Mouse (Mus musculus) testis, adult 2 months (tissue): Measurements from ENCODE around the gene Dnah9. TPM values are rescaled to one million over a fixed set of nuclear protein-coding genes. Genes with fewer than 3 reads are reported as not detected.

Experiments used
- H3K27ac ChIP-seq: fragments of 200-500 bp; 2 replicates; pipeline ENCODE4 v1.5.1; 2012; ENCODE audit warnings: low read depth, low read length; ENCODE audit not compliant: control insufficient read depth, insufficient read depth
- H3K27me3 ChIP-seq: fragments of 200-500 bp; 2 replicates; pipeline ENCODE4 v1.6.1; 2012; ENCODE audit warnings: mild to moderate bottlenecking, low read length, moderate library complexity; ENCODE audit not compliant: control insufficient read depth, insufficient read depth
- H3K36me3 ChIP-seq: fragments of 200-500 bp; 2 replicates; pipeline ENCODE4 v1.6.1; 2012; ENCODE audit warnings: mild to moderate bottlenecking, low read length; ENCODE audit not compliant: control insufficient read depth, insufficient read depth
- H3K4me1 ChIP-seq: fragments of 200-500 bp; 2 replicates; pipeline ENCODE4 v1.6.1; 2012; ENCODE audit warnings: low read length; ENCODE audit not compliant: control insufficient read depth, insufficient read depth
- H3K4me3 ChIP-seq: fragments of 200-500 bp; 2 replicates; pipeline ENCODE4 v1.5.1; 2012; ENCODE audit warnings: low read depth, mild to moderate bottlenecking, low read length, moderate library complexity, mixed read lengths; ENCODE audit not compliant: control insufficient read depth
- CTCF ChIP-seq: fragments of 200-500 bp; IDR thresholded peaks from 2 replicates; pipeline ENCODE4 v1.5.1; 2012; ENCODE audit warnings: low read depth, mild to moderate bottlenecking, inconsistent platforms, low read length, moderate library complexity; ENCODE audit not compliant: control insufficient read depth, insufficient read depth, insufficient replicate concordance
- POLR2A ChIP-seq: fragments of 200-500 bp; IDR thresholded peaks from 2 replicates; pipeline ENCODE4 v1.6.1; 2012; ENCODE audit warnings: low read depth, mild to moderate bottlenecking, inconsistent platforms, low read length, moderate library complexity; ENCODE audit not compliant: control insufficient read depth
- polyA plus RNA-seq: library from polyadenylated mRNA; depleted of rRNA; stranded (reverse); fragments of >200 nt; gene quantifications from 2 replicates; pipeline ENCODE4 v1.2.3, GENCODE M21; 2012

Gene Dnah9
- polyA plus RNA-seq, 1 experiment = 1.6 TPM

- TF ChIP-seq CTCF (no peak), POLR2A (no peak)
- Histone ChIP-seq H3K27me3 (no peaks in the 10 kb centered on the region), H3K27ac (no peak overlapping the region), H3K36me3 (no peaks in the 10 kb centered on the region), H3K4me1 (no peaks in the 10 kb centered on the region), H3K4me3 (no peak overlapping the region)
These were observed 240.4 kb downstream of the Dnah9 start for GRCm38 (mm10) chr11:65927962-65928361.

- no peak for TF ChIP-seq POLR2A
- no peak for TF ChIP-seq CTCF
- H3K4me3 ChIP-seq = no peak overlapping the region
- H3K36me3 ChIP-seq = no peaks in the 10 kb centered on the region
- H3K4me1 ChIP-seq = no peaks in the 10 kb centered on the region
- no peak overlapping the region for H3K27ac ChIP-seq
- H3K27me3 ChIP-seq = no peaks in the 10 kb centered on the region
These were observed 249.7 kb downstream of the Dnah9 start for GRCm38 (mm10) chr11:65918480-65919236.

- Histone ChIP-seq H3K27me3 (no peaks in the 10 kb centered on the region), H3K27ac (no peak overlapping the region), H3K4me3 (no peak overlapping the region), H3K36me3 (no peaks in the 10 kb centered on the region), H3K4me1 (no peaks in the 10 kb centered on the region)
- no peak for TF ChIP-seq POLR2A
- no peak for TF ChIP-seq CTCF
These were observed 259.2 kb downstream of the Dnah9 start for GRCm38 (mm10) chr11:65909195-65909594.

GRCm38 (mm10) chr11:65905487-65905886, 262.9 kb downstream of the Dnah9 start:
- TF ChIP-seq CTCF = no peak

GRCm38 (mm10) chr11:65903944-65904343, 264.4 kb downstream of the Dnah9 start:
- no peaks in the 10 kb centered on the region for H3K27me3 ChIP-seq
- TF ChIP-seq CTCF = no peak
- no peaks in the 10 kb centered on the region for H3K4me1 ChIP-seq
- H3K4me3 ChIP-seq = no peak overlapping the region
- H3K36me3 ChIP-seq = no peaks in the 10 kb centered on the region
- no peak overlapping the region for H3K27ac ChIP-seq

More at GRCm38 (mm10) chr11:65905487-65905886, 262.9 kb downstream of the Dnah9 start:
- no peaks in the 10 kb centered on the region for H3K36me3 ChIP-seq
- H3K27me3 ChIP-seq = no peaks in the 10 kb centered on the region
- no peak overlapping the region for H3K4me3 ChIP-seq
- H3K27ac ChIP-seq = no peak overlapping the region
- H3K4me1 ChIP-seq = no peaks in the 10 kb centered on the region

GRCm38 (mm10) chr11:65881465-65881864, 286.9 kb downstream of the Dnah9 start:
- no peaks in the 10 kb centered on the region for H3K27me3 ChIP-seq
- no peak overlapping the region for H3K4me3 ChIP-seq
- H3K4me1 ChIP-seq = no peaks in the 10 kb centered on the region
- TF ChIP-seq POLR2A = no peak
- TF ChIP-seq CTCF = no peak
- H3K36me3 ChIP-seq = no peaks in the 10 kb centered on the region
- H3K27ac ChIP-seq = no peak overlapping the region

GRCm38 (mm10) chr11:65877146-65877775, 291.1 kb downstream of the Dnah9 start:
- no peaks in the 10 kb centered on the region for H3K36me3 ChIP-seq
- H3K27me3 ChIP-seq = no peaks in the 10 kb centered on the region
- no peaks in the 10 kb centered on the region for H3K4me1 ChIP-seq
- TF ChIP-seq CTCF (no peak), POLR2A (no peak)
- no peak overlapping the region for H3K27ac ChIP-seq
- H3K4me3 ChIP-seq = no peak overlapping the region

- H3K27ac ChIP-seq = no peak overlapping the region
- H3K27me3 ChIP-seq = no peaks in the 10 kb centered on the region
- H3K4me3 ChIP-seq = no peak overlapping the region
- no peaks in the 10 kb centered on the region for H3K4me1 ChIP-seq
- TF ChIP-seq POLR2A = no peak
- no peak for TF ChIP-seq CTCF
- H3K36me3 ChIP-seq = no peaks in the 10 kb centered on the region
These were observed 306.9 kb downstream of the Dnah9 start for GRCm38 (mm10) chr11:65861476-65861875.
